Comparison of ENCODE assay signal across 9 mouse cellular contexts in the genomic region with DNA sequence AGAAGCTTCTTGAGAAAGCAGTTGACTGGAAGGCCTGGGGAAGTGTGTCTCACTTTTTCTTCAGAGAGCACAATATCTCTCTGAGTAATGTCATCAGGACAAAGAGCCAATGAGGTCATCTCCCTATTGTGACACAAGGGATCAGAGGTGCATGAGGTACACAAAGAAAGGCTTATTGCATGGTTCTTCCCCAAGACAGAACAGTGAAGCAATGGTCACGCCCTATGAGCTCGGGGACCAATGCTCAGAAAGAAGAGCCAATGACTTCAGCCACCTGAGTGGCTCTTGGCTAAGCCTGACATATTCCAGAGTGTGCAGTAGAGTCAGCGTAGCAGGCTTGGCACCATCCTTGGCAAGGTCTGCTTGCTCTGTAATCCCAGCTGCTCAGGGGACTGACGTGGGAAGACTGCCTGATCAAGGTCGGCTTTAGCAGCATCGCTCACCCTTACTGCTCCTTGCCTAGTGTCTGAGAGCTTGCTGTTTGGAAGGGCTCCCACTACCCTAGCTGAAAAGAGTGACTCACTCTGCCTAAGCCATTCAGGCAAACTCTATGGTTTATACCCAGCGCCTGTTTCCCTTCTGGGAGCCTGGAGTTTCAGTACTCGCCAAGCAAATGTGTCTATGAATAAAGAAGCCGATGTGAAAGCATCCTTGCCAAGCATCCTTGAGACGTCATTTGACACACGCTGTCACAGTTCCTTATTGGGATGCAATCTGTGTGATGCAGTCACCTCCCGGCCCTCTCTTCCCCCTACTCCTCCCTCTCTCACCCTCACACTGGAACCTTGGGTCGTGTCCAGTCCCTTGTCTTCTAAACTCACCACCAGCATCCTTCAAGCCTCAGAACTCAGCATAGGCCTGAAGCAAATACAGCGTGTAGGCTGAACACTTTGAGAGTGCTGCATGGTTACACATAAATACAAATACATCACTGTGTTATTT.
DNase-seq lines count a peak whose midpoint lies in the region; ATAC-seq and TF ChIP-seq lines count a peak whose summit lies in the region.
"Had no signal": no experiment of that assay in that cellular context is flagged by ENCODE, and none has a peak within 500 bp of the region (broad histone marks: within the 10 kb centered on the region; RNA-seq: fewer than 3 reads in every experiment).

No protein-coding gene starts in this region.

- H3K79me2 ChIP-seq in liver, adult 2 months (ENCODE audit: control insufficient read depth, insufficient read depth, low read length) = peaks cover 33% of the 10 kb centered on the region; the same call in 1 of the 2 replicates

- H3K4me3 ChIP-seq in liver, adult 2 months (ENCODE audit: insufficient read depth, low read depth, low read length) = no peak overlapping the region
- H3K4me3 ChIP-seq in midbrain, postnatal 0 days (ENCODE audit: low read depth, low read length) = no peak overlapping the region
- no peak overlapping the region for H3K4me3 ChIP-seq in limb, embryonic 10.5 days

- no peak for TF ChIP-seq CTCF in liver, adult 2 months (IDR thresholded peaks at IDR 0.05; ENCODE audit: low read depth, low read length)
- no peak for TF ChIP-seq CTCF in midbrain, postnatal 0 days (IDR thresholded peaks at IDR 0.05)

- H3K9ac ChIP-seq in liver, adult 2 months (ENCODE audit: low read depth, low read length) = no peak overlapping the region
- H3K9ac ChIP-seq in midbrain, postnatal 0 days (replicated peaks; ENCODE audit: low read length, poor library complexity, severe bottlenecking) = no peak overlapping the region

- no peaks in the 10 kb centered on the region for H3K36me3 ChIP-seq in liver, adult 2 months (ENCODE audit: control insufficient read depth, insufficient read depth, low read length)
- no peaks in the 10 kb centered on the region for H3K36me3 ChIP-seq in midbrain, postnatal 0 days (ENCODE audit: insufficient read depth, low read length)
- no peaks in the 10 kb centered on the region for H3K36me3 ChIP-seq in limb, embryonic 10.5 days

- no peak overlapping the region for H3K4me2 ChIP-seq in midbrain, postnatal 0 days (ENCODE audit: low read depth, low read length, poor library complexity, severe bottlenecking)

- DNase-seq in liver, adult 2 months (ENCODE audit: extremely low read depth, low read depth, low spot score) = peak; percentile 79
- no peak for DNase-seq in liver
- DNase-seq in brain, adult 2 months (ENCODE audit: low read depth, low spot score) = peak; percentile 93
- peak; percentile 39 to 87 for DNase-seq in frontal cortex, adult 2 months (ENCODE audit: extremely low spot score in 1 of 2, low spot score in 1 of 2)
- peak; percentile 81 for DNase-seq in midbrain, postnatal 0 days (ENCODE audit: low spot score)
- no peak for DNase-seq in limb, embryonic 10.5 days (ENCODE audit: low spot score)

- H3K27ac ChIP-seq in liver, adult 2 months (replicated peaks; ENCODE audit: insufficient read depth, low read depth, low read length) = peak overlapping the region; percentile 0; the same call in 1 of the 2 replicates
- H3K27ac ChIP-seq in midbrain, postnatal 0 days (ENCODE audit: low read depth, low read length) = peak overlapping the region; percentile 32
- H3K27ac ChIP-seq in limb, embryonic 10.5 days = no peak overlapping the region
- H3K27ac ChIP-seq: macrophage had no signal

- ATAC-seq in midbrain, postnatal 0 days (ENCODE audit: low FRiP score) = peak; percentile 83
- ATAC-seq in erythroid progenitor cell, adult 5-6 weeks (replicated peaks; ENCODE audit: low FRiP score, poor library complexity, severe bottlenecking) = no peak
- ATAC-seq in granulocyte monocyte progenitor cell, adult 5-6 weeks (replicated peaks; ENCODE audit: poor library complexity, severe bottlenecking) = no peak

- no peaks in the 10 kb centered on the region for H3K27me3 ChIP-seq in liver, adult 2 months (ENCODE audit: control insufficient read depth, insufficient read depth, low read length)
- H3K27me3 ChIP-seq in midbrain, postnatal 0 days (ENCODE audit: insufficient read depth, low read length) = no peaks in the 10 kb centered on the region
- H3K27me3 ChIP-seq in limb, embryonic 10.5 days (ENCODE audit: low read depth, poor library complexity, severe bottlenecking) = no peaks in the 10 kb centered on the region

- WGBS in liver, adult 2 months = 67% methylated on average over 14 of the region's 14 CpGs
- WGBS in midbrain, postnatal 0 days = 67% methylated on average over 14 of the region's 14 CpGs
- WGBS in limb, embryonic 10.5 days = 91% methylated on average over 14 of the region's 14 CpGs

- peaks cover 14% of the 10 kb centered on the region for H3K4me1 ChIP-seq in liver, adult 2 months (ENCODE audit: control insufficient read depth, insufficient read depth, low read length)
- H3K4me1 ChIP-seq in midbrain, postnatal 0 days (ENCODE audit: insufficient read depth, low read length) = no peaks in the 10 kb centered on the region
- peaks cover 4% of the 10 kb centered on the region; the same call in 1 of the 2 replicates for H3K4me1 ChIP-seq in limb, embryonic 10.5 days

- no peak for TF ChIP-seq POLR2A in liver, adult 2 months (IDR thresholded peaks at IDR 0.05; ENCODE audit: extremely low read depth, insufficient read depth, low read length)

- H3K9me3 ChIP-seq in midbrain, postnatal 0 days (ENCODE audit: low read length) = no peaks in the 10 kb centered on the region
- H3K9me3 ChIP-seq in limb, embryonic 10.5 days (replicated peaks) = no peaks in the 10 kb centered on the region

Comparison
In these comparisons a context has a peak if more than half of its experiments do, and no peak if none do; other contexts are left out.
1. DNase-seq: peak in liver, adult 2 months (single experiment), brain, adult 2 months (single experiment), frontal cortex, adult 2 months (2 of 2) and midbrain, postnatal 0 days (single experiment); none in liver (single experiment) and limb, embryonic 10.5 days (single experiment).